Mouse (Mus musculus): ENCODE data around the gene Unc13a.
A peak's percentile ranks its signal among the peaks of the same experiment; 100 is the strongest.

Unc13a gene

GRCm38 (mm10) chr8:71612141-71612540, 59.4 kb downstream of the Unc13a start:
- no peak for DNase-seq

GRCm38 (mm10) chr8:71610822-71611651, 60.5 kb downstream of the Unc13a start, which contains the start of gene Colgalt1:
Gene Colgalt1, plus strand, starts transcription at chr8:71610998.
- peak; percentile 99 for DNase-seq

GRCm38 (mm10) chr8:71604021-71604420, 67.5 kb downstream of the Unc13a start:
- no peak for DNase-seq

- DNase-seq: peak; percentile 83
These were observed 68.8 kb downstream of the Unc13a start for GRCm38 (mm10) chr8:71602666-71603334.

- peak; percentile 52 for DNase-seq
These were observed 69.5 kb downstream of the Unc13a start for GRCm38 (mm10) chr8:71601939-71602665.

GRCm38 (mm10) chr8:71598841-71599240, 72.7 kb downstream of the Unc13a start:
- no peak for DNase-seq

GRCm38 (mm10) chr8:71598375-71598774, 73.2 kb downstream of the Unc13a start:
- DNase-seq: no peak

GRCm38 (mm10) chr8:71597451-71597850, 74.1 kb downstream of the Unc13a start, which contains the start of gene Fam129c:
Gene Fam129c, plus strand, starts transcription at chr8:71597648.
- no peak for DNase-seq

- DNase-seq: no peak
These were observed 74.8 kb downstream of the Unc13a start for GRCm38 (mm10) chr8:71596798-71597197.

GRCm38 (mm10) chr8:71596384-71596783, 75.2 kb downstream of the Unc13a start:
- no peak for DNase-seq

- DNase-seq: peak; percentile 90
These were observed 75.7 kb downstream of the Unc13a start for GRCm38 (mm10) chr8:71595862-71596261.

GRCm38 (mm10) chr8:71594324-71594722, 77.2 kb downstream of the Unc13a start:
- no peak for DNase-seq

- DNase-seq: no peak
These were observed 77.8 kb downstream of the Unc13a start for GRCm38 (mm10) chr8:71593556-71594323.

GRCm38 (mm10) chr8:71592374-71593170, 79.0 kb downstream of the Unc13a start:
- DNase-seq: peak; percentile 80

- DNase-seq: peak; percentile 98
These were observed 79.8 kb downstream of the Unc13a start, which contains the start of gene Pgls for GRCm38 (mm10) chr8:71591471-71592373. Gene Pgls, plus strand, starts transcription at chr8:71592176.

GRCm38 (mm10) chr8:71591017-71591416, 80.5 kb downstream of the Unc13a start:
- no peak for DNase-seq

GRCm38 (mm10) chr8:71588762-71589161, 82.8 kb downstream of the Unc13a start:
- no peak for DNase-seq

GRCm38 (mm10) chr8:71586891-71587290, 84.7 kb downstream of the Unc13a start:
- peak; percentile 38 for DNase-seq

GRCm38 (mm10) chr8:71580201-71580600, 91.4 kb downstream of the Unc13a start:
- no peak for DNase-seq

GRCm38 (mm10) chr8:71579476-71579875, 92.1 kb downstream of the Unc13a start:
- DNase-seq: no peak

Data from embryo, embryonic 11 days (tissue).